Mouse (Mus musculus) ES-Bruce4 (cell line): Measurements from ENCODE around the gene Txlna.

ENCODE experiments used
- CTCF ChIP-seq: IDR thresholded peaks from one replicate; pipeline ENCODE4 v1.8.1; 2011; ENCODE audit warnings: low read depth, low read length
- EP300 ChIP-seq: IDR thresholded peaks from 2 replicates; pipeline ENCODE4 v1.6.1; 2011; ENCODE audit warnings: low read depth, low read length; ENCODE audit not compliant: insufficient read depth

GRCm38 (mm10) chr4:129584884-129585608, 55.8 kb downstream of the Txlna start:
- TF ChIP-seq CTCF: peak; percentile 66
- TF ChIP-seq EP300: no peak
